Mouse (Mus musculus): Measurements from ENCODE around the gene Gorasp2. TPM values are rescaled to one million over a fixed set of nuclear protein-coding genes. Genes with fewer than 3 reads are reported as not detected.
A peak's percentile ranks its signal among the peaks of the same experiment; 100 is the strongest.

Gorasp2 gene
- total RNA-seq, 1 experiment from 2014 or later = 53.1 TPM

DNA sequence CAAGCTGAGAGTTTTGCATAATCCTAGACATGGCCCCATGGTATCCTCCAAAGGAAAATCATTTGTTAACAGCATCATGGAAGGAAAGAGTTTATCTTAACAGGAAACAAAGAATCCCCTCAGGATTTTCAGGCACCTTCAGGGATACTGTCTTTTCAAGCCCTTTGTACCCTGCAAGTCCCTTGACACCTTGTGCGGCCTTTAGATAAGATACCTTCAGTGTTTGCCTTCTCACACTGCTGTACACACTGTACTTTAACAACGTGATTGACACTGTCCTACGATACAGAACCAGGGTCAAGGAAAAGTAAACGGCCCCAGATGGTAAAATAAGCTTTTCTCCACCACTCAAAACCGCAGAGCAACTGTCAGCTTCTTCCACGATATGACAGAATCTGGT, 9.6 kb upstream of the Gorasp2 start:
- ATAC-seq (replicated peaks; ENCODE audit: low read depth, poor library complexity, severe bottlenecking) = no peak

DNA sequence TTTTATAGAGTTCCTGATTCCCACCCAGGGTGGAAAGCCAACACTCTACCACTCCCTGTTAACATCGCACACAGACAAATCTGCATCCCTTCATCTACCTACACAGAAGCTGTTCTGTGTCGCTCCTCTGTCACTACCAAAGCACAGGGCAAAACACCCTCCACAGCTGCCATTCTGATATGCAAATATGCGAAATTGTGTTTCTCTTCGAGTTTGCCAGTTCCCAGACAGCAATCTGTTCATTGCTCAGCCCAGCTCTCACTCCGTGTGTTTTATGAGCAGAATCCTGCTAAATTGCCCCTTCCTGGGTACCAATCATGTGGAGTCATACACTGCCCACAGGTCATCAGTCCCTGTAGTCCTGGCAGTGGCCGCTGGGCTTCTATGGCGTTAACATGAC, 4.3 kb upstream of the Gorasp2 start:
- ATAC-seq (replicated peaks; ENCODE audit: low read depth, poor library complexity, severe bottlenecking) = no peak

DNA sequence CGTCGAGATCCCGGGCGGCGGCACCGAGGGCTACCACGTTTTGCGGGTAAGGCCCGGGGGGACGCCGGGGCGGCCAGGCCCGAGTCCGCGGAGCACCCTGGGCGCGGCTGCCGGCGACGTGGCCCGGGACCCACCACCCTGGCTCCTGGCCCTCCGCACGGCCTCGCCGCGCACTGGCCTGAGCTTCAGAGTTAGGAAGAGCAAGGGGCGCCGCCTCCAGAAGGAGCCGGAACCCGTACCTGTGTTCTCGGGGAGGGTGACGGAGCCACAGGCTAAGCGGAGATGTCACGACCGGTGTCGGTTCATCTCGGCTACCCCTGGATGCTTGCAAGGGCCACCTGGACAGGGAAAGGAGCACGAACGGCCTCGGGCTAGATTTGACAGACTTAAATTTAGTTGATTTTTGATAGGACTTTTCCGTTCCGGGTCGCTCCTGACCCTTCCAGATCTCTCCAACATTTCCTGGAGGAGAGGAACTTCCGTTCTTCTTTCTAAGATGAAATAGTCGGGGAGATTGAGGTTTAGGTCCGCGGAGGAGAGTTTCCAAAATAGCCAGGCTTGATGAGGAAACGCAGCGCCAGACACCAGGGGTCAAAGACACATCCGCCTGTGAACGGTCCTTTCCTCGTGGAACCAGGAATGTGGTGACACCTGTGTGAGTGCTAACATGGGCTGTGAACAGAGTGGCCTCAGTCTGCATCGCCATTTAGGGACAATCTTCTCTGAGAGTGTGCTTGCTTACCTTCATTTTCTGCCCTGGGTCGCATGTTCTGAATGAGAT, 529 bp downstream of the Gorasp2 start, which contains the start of gene Gm26558:
Gene Gm26558, minus strand, starts transcription at position 394 of the 781 bp plus-strand sequence.
- ATAC-seq (replicated peaks; ENCODE audit: low read depth, poor library complexity, severe bottlenecking) = peak; percentile 6; the same call in 1 of the 2 replicates

- ATAC-seq (replicated peaks; ENCODE audit: low read depth, poor library complexity, severe bottlenecking) = no peak
Measured at GRCm38 (mm10) chr2:70663764-70664163, 2.4 kb downstream of the Gorasp2 start.

DNA sequence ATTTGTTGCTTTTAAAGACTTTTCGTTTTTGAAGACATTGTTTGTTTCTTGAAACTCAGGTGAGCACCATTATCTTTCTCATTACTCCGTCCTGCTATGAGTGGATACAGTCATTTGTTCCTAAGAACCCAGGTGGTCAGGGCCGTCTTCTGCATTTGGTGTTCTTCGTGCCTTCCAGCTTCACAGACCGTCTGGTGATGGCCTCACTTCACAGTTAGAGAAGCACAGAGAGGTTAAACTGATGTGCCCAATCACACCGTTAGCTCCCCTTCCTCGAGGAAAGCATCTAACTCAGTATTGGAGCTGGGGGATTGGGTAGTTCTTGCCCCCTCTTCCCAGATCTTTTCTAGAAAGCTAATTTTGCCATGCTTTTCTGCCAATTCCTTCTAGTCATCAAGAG, 5.6 kb downstream of the Gorasp2 start:
- no peak for ATAC-seq (replicated peaks; ENCODE audit: low read depth, poor library complexity, severe bottlenecking)

GRCm38 (mm10) chr2:70669241-70669640, 7.9 kb downstream of the Gorasp2 start:
- ATAC-seq (replicated peaks; ENCODE audit: low read depth, poor library complexity, severe bottlenecking) = 0 out of 2 replicates have a peak, but pooled peaks have one; percentile 50

- ATAC-seq (replicated peaks; ENCODE audit: low read depth, poor library complexity, severe bottlenecking) = no peak
Measured at GRCm38 (mm10) chr2:70669896-70670295, 8.5 kb downstream of the Gorasp2 start.

GRCm38 (mm10) chr2:70672476-70672875, 11.1 kb downstream of the Gorasp2 start:
- ATAC-seq (replicated peaks; ENCODE audit: low read depth, poor library complexity, severe bottlenecking) = no peak

DNA sequence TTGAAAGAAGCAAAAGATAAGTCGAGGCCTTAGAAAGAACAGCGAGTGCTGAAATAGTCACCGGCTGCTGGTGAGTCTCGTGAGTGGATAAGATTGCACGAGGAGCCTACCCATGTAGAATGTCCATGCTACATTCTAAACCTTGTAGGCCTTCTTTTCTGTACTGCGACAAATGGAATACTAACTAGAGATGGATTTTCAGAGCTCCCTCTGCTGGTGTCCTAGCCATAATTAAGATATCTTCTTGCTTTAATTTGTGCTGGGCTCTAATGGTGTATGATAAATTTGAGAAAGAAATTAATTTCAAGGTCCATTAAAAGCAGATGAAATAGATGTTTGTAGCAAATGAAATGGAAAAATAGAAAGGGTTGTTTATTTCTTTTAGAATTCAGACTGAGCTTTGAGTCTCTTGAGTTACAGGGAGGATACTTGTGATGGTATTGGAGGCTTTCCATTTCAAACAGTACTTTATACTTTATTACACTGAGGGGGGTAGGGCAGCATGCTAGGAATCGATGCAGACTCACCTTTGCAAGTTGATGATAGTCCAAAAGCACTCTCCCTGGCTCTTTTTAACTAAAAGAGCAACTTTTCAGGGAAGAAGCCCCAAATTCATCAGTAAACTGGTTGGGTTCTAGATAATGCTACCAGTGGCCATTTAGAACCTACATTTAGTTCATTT, 12.2 kb downstream of the Gorasp2 start:
- ATAC-seq (replicated peaks; ENCODE audit: low read depth, poor library complexity, severe bottlenecking) = 0 out of 2 replicates have a peak, but pooled peaks have one; percentile 36

- ATAC-seq (replicated peaks; ENCODE audit: low read depth, poor library complexity, severe bottlenecking) = no peak
Measured at GRCm38 (mm10) chr2:70682324-70682723, 20.9 kb downstream of the Gorasp2 start.

DNA sequence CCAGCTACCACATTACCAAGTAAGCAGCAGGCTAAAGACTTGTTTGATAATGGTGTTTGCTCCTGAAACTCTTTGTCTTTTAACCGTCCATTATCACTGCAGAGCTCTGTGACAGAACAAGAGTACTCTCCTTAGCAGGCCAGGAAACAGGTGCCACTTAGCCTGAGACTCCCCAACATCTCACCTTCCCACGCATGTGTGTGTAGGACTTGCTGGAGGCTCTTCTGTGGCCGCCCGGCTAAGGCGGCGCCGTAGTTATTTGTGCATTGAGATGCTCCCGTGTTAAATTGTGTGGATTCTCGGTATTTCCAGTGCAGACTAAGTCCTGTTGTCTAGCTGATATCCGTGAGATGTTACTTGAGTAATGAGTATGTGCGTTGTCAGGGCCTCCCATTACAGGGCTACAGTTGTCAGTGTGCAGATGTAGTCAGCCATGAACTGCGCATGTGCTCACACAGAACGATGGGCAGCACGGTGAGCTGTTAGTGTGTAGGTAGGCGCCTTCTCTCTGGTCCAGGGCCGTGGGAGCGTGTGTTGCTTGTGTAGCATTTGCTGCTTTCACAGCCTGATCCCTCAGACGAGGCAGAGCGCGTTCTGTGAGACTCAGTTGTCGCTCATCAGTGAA, 27.2 kb downstream of the Gorasp2 start:
- ATAC-seq (replicated peaks; ENCODE audit: low read depth, poor library complexity, severe bottlenecking) = no peak

DNA sequence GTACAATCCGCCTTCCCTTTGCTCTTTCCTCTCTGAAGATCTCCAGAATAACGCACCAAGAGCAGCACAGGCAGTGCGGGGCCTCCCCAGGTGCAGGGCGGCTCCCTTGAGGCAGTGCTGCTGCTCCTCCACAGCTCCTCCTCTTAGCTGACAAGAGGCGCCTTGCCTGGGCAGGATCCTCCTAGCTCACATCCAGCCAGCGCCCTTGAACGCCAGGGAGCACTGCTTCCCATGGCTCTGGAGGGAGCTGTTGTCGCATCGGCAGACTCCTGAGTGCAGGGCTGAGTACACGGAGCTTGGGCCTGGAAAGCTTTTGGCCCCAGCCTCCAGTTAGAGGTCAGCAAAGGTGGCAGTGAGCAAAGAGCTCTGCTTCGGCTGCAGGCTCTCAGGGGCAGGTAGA, 28.8 kb downstream of the Gorasp2 start:
- ATAC-seq (replicated peaks; ENCODE audit: low read depth, poor library complexity, severe bottlenecking) = no peak

GRCm38 (mm10) chr2:70695712-70696111, 34.3 kb downstream of the Gorasp2 start:
- ATAC-seq (replicated peaks; ENCODE audit: low read depth, poor library complexity, severe bottlenecking) = no peak

- ATAC-seq (replicated peaks; ENCODE audit: low read depth, poor library complexity, severe bottlenecking) = no peak
Measured at GRCm38 (mm10) chr2:70700851-70701250, 39.5 kb downstream of the Gorasp2 start.

- peak; percentile 60 for ATAC-seq (replicated peaks; ENCODE audit: low read depth, poor library complexity, severe bottlenecking)
Measured at GRCm38 (mm10) chr2:70701571-70701970, 40.2 kb downstream of the Gorasp2 start.

GRCm38 (mm10) chr2:70702403-70702802, 41.0 kb downstream of the Gorasp2 start:
- ATAC-seq (replicated peaks; ENCODE audit: low read depth, poor library complexity, severe bottlenecking) = peak; percentile 45

GRCm38 (mm10) chr2:70708986-70709730, 47.8 kb downstream of the Gorasp2 start:
- no peak for ATAC-seq (replicated peaks; ENCODE audit: low read depth, poor library complexity, severe bottlenecking)

DNA sequence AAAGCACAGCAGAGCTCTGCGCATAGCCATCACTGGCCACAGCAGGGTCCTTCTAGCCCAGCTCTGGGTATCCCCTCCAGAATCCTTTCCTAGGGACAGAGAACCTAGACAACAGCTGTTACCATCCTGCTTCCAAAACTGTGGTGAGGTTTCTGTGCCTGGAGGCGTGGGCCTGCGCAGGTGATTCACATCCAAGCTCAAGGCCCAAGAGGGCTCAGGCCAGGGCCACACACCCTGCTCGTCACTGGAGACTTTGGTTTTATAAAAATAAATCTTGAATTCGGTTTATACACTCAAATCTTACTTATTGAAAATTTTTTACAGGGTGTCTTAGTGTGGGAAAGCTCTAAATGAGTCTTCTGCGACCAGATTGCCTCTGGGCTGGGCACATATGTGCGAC, 48.9 kb downstream of the Gorasp2 start:
- no peak for ATAC-seq (replicated peaks; ENCODE audit: low read depth, poor library complexity, severe bottlenecking)

- ATAC-seq (replicated peaks; ENCODE audit: low read depth, poor library complexity, severe bottlenecking) = no peak
Measured at GRCm38 (mm10) chr2:70710878-70711277, 49.5 kb downstream of the Gorasp2 start.

GRCm38 (mm10) chr2:70723610-70724243, 62.4 kb downstream of the Gorasp2 start:
- no peak for ATAC-seq (replicated peaks; ENCODE audit: low read depth, poor library complexity, severe bottlenecking)

Measured in common myeloid progenitor, adult 5-6 weeks (primary cell).